Mouse (Mus musculus) gastrocnemius, postnatal 25 days (tissue): ENCODE measurements around the gene Fam71b. TPM values are rescaled to one million over a fixed set of nuclear protein-coding genes. Genes with fewer than 3 reads are reported as not detected.

ENCODE experiments used
- DNase-seq: peaks from one replicate; pipeline ENCODE4 v3.0.0; 2022
- long read RNA-seq, 2 experiments: library from polyadenylated mRNA; stranded (forward); transcript quantifications; one replicate each; pipeline ENCODE4 v2.0.0; 2021
- total RNA-seq, 2 experiments: library from RNA; stranded (reverse); gene quantifications; 1 replicate in 1 of 2; 2 replicates in 1 of 2; pipeline ENCODE4 v1.2.3; 2021

The Fam71b gene
- total RNA-seq = not detected
- long read RNA-seq, experiment 1 = 0 reads
- long read RNA-seq, experiment 2 = 0 reads

- DNase-seq = no peak
Measured at GRCm38 (mm10) chr11:46396167-46396859, at the start of gene Fam71b. TSS of gene Fam71b (plus strand) at chr11:46396559.

- DNase-seq = no peak
Measured at GRCm38 (mm10) chr11:46347756-46348155, 48.6 kb upstream of the Fam71b start.

- no peak for DNase-seq
Measured at GRCm38 (mm10) chr11:46348416-46348815, 47.9 kb upstream of the Fam71b start.

- no peak for DNase-seq
Measured at GRCm38 (mm10) chr11:46349681-46350410, 46.5 kb upstream of the Fam71b start.

GRCm38 (mm10) chr11:46358369-46358768 is 38.0 kb upstream of the Fam71b start:
- no peak for DNase-seq

- DNase-seq = no peak
Measured at GRCm38 (mm10) chr11:46360991-46361665, 35.2 kb upstream of the Fam71b start.

GRCm38 (mm10) chr11:46362061-46363022 is 34.0 kb upstream of the Fam71b start:
- no peak for DNase-seq

GRCm38 (mm10) chr11:46363864-46364263 is 32.5 kb upstream of the Fam71b start:
- DNase-seq = no peak

- no peak for DNase-seq
Measured at GRCm38 (mm10) chr11:46365744-46366143, 30.6 kb upstream of the Fam71b start.

- no peak for DNase-seq
Measured at GRCm38 (mm10) chr11:46366357-46366756, 30.0 kb upstream of the Fam71b start.

- no peak for DNase-seq
Measured at GRCm38 (mm10) chr11:46370457-46370856, 25.9 kb upstream of the Fam71b start.

GRCm38 (mm10) chr11:46371250-46371649 is 25.1 kb upstream of the Fam71b start:
- DNase-seq = no peak

- DNase-seq = no peak
Measured at GRCm38 (mm10) chr11:46372331-46372953, 23.9 kb upstream of the Fam71b start.

- no peak for DNase-seq
Measured at GRCm38 (mm10) chr11:46373071-46374030, 23.0 kb upstream of the Fam71b start.

GRCm38 (mm10) chr11:46375015-46375414 is 21.3 kb upstream of the Fam71b start:
- DNase-seq = no peak

- no peak for DNase-seq
Measured at GRCm38 (mm10) chr11:46377316-46377715, 19.0 kb upstream of the Fam71b start.

GRCm38 (mm10) chr11:46377819-46378782 is 18.3 kb upstream of the Fam71b start:
- no peak for DNase-seq

GRCm38 (mm10) chr11:46380097-46380675 is 16.2 kb upstream of the Fam71b start:
- no peak for DNase-seq

GRCm38 (mm10) chr11:46382466-46382865 is 13.9 kb upstream of the Fam71b start:
- DNase-seq = no peak
